Mouse (Mus musculus) lung, embryonic 14.5 days (tissue): ENCODE data around the gene Capn5. TPM values are rescaled to one million over a fixed set of nuclear protein-coding genes. Genes with fewer than 3 reads are reported as not detected.
A peak's percentile ranks its signal among the peaks of the same experiment; 100 is the strongest.
"Not testable (repeated sequence)": the region's sequence is repeated elsewhere in the genome, so short reads cannot be mapped to it uniquely, and the experiment has no call there.

Experiments used
- ATAC-seq: fragments of 200-750 bp; cut with Nextera tagmentation; 2 replicates; pipeline ENCODE4 v1.8.0; 2017; ENCODE audit warnings: mild to moderate bottlenecking, moderate TSS enrichment, moderate library complexity; ENCODE audit not compliant: insufficient read depth
- DNase-seq: peaks from one replicate; pipeline ENCODE4 v3.0.0-alpha.2; 2015
- H3K27ac ChIP-seq: fragments of 300-500 bp; sonication (generic); 2 replicates; pipeline ENCODE4 v1.5.1; 2014; ENCODE audit warnings: low read depth, mild to moderate bottlenecking, moderate library complexity
- H3K27me3 ChIP-seq: fragments of 300-500 bp; sonication (generic); 2 replicates; pipeline ENCODE4 v1.6.1; 2014; ENCODE audit warnings: low read length, control low read depth; ENCODE audit not compliant: insufficient read depth
- H3K36me3 ChIP-seq: fragments of 300-500 bp; sonication (generic); 2 replicates; pipeline ENCODE4 v1.6.1; 2014; ENCODE audit warnings: control low read depth; ENCODE audit not compliant: insufficient read depth
- H3K4me1 ChIP-seq: fragments of 300-500 bp; sonication (generic); 2 replicates; pipeline ENCODE4 v1.6.1; 2014; ENCODE audit warnings: antibody characterized with exemption, control low read depth; ENCODE audit not compliant: insufficient read depth
- H3K4me2 ChIP-seq: fragments of 300-500 bp; sonication (generic); 2 replicates; pipeline ENCODE4 v1.6.1; 2014; ENCODE audit warnings: mild to moderate bottlenecking
- H3K4me3 ChIP-seq: fragments of 300-500 bp; sonication (generic); 2 replicates; pipeline ENCODE4 v1.5.1; 2014; ENCODE audit warnings: low read depth, low read length
- H3K9ac ChIP-seq: fragments of 300-500 bp; sonication (generic); 2 replicates; pipeline ENCODE4 v1.6.1; 2014
- H3K9me3 ChIP-seq: fragments of 300-500 bp; sonication (generic); 2 replicates; pipeline ENCODE4 v1.6.1; 2016; ENCODE audit warnings: low read depth, low read length, control low read depth
- CTCF ChIP-seq: IDR thresholded peaks from 2 replicates; pipeline ENCODE4 v1.5.1; 2016; ENCODE audit warnings: antibody characterized with exemption, low read depth
- WGBS: fragments of 180-500 bp; shearing (Covaris S2); extraction: QIAGEN DNeasy Blood & Tissue Kit; methylation state at CpG from one replicate; pipeline ENCODE4 v1.1.7; 2014; 5-methylcytosine and 5-hydroxymethylcytosine counted together
- polyA plus RNA-seq: library from polyadenylated mRNA; unstranded; fragments of >200 nt; fragmentation: Nextera tagmentation; extraction: Ambion mirVana; gene quantifications from 2 replicates; pipeline ENCODE4 v1.2.1, GENCODE M21; 2014

Capn5 gene
- polyA plus RNA-seq, 1 experiment from 2014 or later = 4.5 TPM

DNA sequence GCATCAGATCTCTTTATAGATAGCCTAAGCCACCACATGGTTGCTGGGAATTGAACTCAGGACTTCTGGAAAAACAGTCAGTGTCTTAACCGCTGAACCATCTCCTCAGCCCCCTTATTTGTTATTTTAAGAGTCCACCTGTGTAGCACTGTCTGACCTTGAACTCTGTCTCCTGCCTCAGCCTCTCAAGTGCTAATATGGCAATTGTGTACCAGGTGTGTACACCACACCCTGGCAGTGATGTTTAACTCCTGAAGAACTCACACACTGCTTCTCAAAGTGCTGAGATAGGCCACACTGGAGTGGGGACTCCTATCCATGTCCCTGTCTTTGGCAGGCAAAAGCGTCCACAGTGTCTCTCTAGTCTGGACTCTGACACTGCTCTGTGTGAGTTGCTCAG lies 10.6 kb upstream of the Capn5 start:
- Histone ChIP-seq H3K9me3 (no peaks in the 10 kb centered on the region), H3K27me3 (peaks cover 17% of the 10 kb centered on the region), H3K4me1 (no peaks in the 10 kb centered on the region), H3K9ac (no peak overlapping the region), H3K27ac (no peak overlapping the region), H3K4me3 (no peak overlapping the region), H3K4me2 (no peak overlapping the region), H3K36me3 (no peaks in the 10 kb centered on the region)
- WGBS = 69% methylated on average over 2 of the region's 2 CpGs
- no peak for TF ChIP-seq CTCF
- ATAC-seq (no peak), DNase-seq (no peak)

DNA sequence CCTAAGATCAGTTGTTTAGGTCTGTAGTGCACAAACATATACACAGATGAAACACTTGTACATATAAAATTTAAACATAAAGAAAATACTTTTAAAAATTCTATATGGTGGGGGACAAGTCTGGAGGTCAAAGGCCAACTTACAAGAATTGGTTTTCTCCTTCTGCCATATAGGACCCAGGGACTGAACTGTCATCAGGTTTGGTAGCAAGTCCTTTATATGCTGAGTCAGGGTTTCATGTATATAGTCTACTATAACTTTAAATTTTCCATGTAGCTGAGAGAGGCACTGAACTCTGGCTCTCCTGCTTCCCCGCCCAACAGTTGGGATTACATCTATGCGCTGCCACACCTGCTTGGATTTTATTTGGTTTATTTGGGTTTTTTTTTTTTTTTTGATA lies 10.2 kb upstream of the Capn5 start:
- no peak overlapping the region for H3K9ac ChIP-seq
- H3K4me3 ChIP-seq = no peak overlapping the region
- no peaks in the 10 kb centered on the region for H3K36me3 ChIP-seq
- WGBS = 95% methylated on average over 2 of the region's 2 CpGs
- no peak overlapping the region for H3K4me2 ChIP-seq
- H3K4me1 ChIP-seq = no peaks in the 10 kb centered on the region
- H3K27ac ChIP-seq = no peak overlapping the region
- H3K9me3 ChIP-seq = no peaks in the 10 kb centered on the region
- DNase-seq = no peak
- ATAC-seq = no peak
- peaks cover 12% of the 10 kb centered on the region for H3K27me3 ChIP-seq
- TF ChIP-seq CTCF = no peak

DNA sequence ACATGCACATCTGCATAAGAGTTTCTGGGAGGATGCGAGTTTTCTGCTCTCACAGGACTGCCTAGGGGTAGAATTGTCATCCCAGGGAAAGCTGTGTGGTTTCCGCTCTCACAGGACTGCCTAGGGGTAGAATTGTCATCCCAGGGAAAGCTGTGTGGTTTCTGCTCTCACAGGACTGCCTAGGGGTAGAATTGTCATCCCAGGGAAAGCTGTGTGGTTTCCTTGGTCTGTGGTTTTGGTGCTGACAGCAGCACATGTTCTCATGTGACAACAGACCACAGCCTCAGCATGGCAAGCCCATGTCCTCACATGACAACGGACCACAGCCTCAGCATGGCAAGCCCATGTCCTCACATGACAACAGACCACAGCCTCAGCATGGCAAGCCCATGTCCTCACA lies 9.3 kb upstream of the Capn5 start:
- WGBS = 72% methylated on average over 3 of the region's 3 CpGs
- not testable (repeated sequence) for H3K4me3 ChIP-seq, DNase-seq, H3K4me2 ChIP-seq, H3K4me1 ChIP-seq, H3K27me3 ChIP-seq, H3K9ac ChIP-seq, ATAC-seq, H3K27ac ChIP-seq, H3K36me3 ChIP-seq, H3K9me3 ChIP-seq

DNA sequence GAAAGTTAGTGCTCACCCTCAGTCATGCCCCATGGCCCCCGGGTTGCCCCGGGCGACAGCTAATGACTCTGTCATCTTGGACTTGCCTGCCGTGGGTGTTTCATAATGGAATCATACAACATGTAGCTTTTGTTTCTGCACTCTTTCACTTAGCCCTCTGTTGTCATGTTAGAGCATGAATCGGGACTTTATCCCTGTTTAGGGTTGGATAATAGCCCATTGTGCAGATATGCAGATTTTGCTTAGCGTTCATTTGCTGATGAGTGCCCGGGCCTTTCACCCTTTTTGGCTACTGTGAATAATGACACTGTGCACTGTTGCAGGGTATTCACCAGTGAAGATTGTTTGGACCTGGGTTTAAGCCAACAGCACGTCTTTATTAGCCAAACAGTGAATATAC lies 8.6 kb upstream of the Capn5 start:
- Histone ChIP-seq H3K4me1 (no peaks in the 10 kb centered on the region), H3K9me3 (no peaks in the 10 kb centered on the region), H3K36me3 (no peaks in the 10 kb centered on the region), H3K4me3 (no peak overlapping the region), H3K9ac (no peak overlapping the region), H3K27ac (no peak overlapping the region), H3K4me2 (no peak overlapping the region), H3K27me3 (no peaks in the 10 kb centered on the region)
- ATAC-seq (no peak), DNase-seq (no peak)
- no peak for TF ChIP-seq CTCF
- WGBS = 65% methylated on average over 8 of the region's 8 CpGs

DNA sequence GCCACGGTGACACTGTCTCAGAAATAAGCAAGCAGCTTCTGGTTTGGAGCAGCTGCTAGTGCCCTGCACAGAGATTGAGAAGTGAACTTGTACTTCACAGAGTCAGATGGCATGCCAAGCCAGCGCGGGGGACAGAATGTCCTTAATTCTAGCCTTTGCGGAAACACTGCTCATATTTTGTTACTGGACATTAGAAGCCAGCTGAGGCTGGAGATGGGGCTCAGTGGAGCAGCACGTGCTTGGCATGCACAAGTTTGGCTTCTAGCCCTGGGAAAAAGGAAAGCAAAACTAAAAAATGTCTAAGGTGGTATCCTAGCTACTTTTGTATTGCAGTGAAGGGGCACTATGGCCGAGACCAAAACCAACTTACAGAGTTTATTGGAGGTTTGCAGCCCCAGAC lies 7.3 kb upstream of the Capn5 start:
- DNase-seq (no peak), ATAC-seq (no peak)
- no peak overlapping the region for H3K27ac ChIP-seq
- TF ChIP-seq CTCF = no peak
- no peaks in the 10 kb centered on the region for H3K27me3 ChIP-seq
- no peak overlapping the region for H3K4me3 ChIP-seq
- no peak overlapping the region for H3K9ac ChIP-seq
- WGBS = 76% methylated on average over 6 of the region's 6 CpGs
- no peaks in the 10 kb centered on the region for H3K4me1 ChIP-seq
- H3K4me2 ChIP-seq = no peak overlapping the region
- H3K9me3 ChIP-seq = no peaks in the 10 kb centered on the region
- no peaks in the 10 kb centered on the region for H3K36me3 ChIP-seq

DNA sequence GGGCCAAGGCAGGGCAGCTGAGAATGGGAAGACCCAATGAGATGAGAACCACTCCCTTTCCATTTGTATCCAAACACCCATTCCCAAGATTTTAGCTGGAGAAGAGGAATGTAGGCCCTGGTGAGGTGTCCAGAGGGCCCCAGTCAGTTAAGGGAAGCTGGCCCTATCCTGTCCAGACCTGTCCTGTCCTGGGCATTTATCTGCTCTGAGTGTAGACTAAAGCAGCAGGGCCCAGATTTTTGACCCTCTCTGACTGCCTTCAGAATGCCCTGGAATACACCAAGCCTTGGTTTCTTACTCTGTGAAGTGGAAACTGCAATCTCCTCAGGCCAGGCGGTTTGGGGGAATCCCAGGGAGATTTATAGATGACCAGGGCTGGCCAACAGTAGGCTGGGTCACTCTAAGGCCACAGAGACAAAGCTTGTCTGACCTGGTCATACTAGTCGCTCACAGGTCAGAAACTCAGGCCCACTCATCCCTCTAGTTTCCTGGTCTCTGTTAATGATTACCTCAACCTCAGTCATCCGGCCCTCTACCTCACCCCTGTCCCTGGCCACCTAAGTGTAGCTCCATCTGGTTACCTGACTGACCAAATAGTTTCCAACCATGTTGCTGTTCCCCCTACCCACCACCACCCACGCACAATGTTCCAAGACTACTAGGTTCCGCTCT lies 622 bp upstream of the Capn5 start:
- no peaks in the 10 kb centered on the region for H3K27me3 ChIP-seq
- WGBS = 82% methylated on average over 5 of the region's 5 CpGs
- no peaks in the 10 kb centered on the region for H3K9me3 ChIP-seq
- ATAC-seq (peak; percentile 33), DNase-seq (no peak)
- no peak for TF ChIP-seq CTCF
- no peaks in the 10 kb centered on the region for H3K36me3 ChIP-seq
- no peak overlapping the region; the same call in 1 of the 2 replicates for H3K27ac ChIP-seq
- H3K4me3 ChIP-seq = peak overlapping the region; percentile 76
- peak overlapping the region; percentile 50 for H3K9ac ChIP-seq
- H3K4me1 ChIP-seq = 0 out of 2 replicates have a peak, but pooled peaks cover 12% of the 10 kb centered on the region
- H3K4me2 ChIP-seq = peak overlapping the region; percentile 80

DNA sequence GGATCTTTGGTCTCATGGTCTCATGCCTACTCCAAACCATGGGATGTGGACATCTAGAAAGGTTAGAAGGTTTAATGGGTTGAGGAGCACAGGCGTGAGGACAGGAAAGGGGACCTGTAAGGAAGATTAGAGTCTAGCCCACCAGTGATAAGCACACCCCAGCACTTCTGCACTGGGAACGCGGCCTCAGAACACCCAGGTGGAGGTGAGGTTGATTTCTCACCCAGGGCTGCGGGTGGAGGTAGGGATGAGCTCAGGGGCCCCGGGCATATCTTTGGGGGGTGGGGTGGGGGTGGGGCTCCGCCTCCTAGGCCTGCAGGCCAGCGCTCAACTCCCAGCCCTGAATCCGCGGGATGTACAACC lies 527 bp downstream of the Capn5 start:
- H3K9ac ChIP-seq = peak overlapping the region; percentile 55
- ATAC-seq (no peak), DNase-seq (no peak)
- H3K27me3 ChIP-seq = no peaks in the 10 kb centered on the region
- 0 out of 2 replicates have a peak, but pooled peaks cover 12% of the 10 kb centered on the region for H3K4me1 ChIP-seq
- TF ChIP-seq CTCF = no peak
- H3K9me3 ChIP-seq = no peaks in the 10 kb centered on the region
- peak overlapping the region; percentile 80 for H3K4me2 ChIP-seq
- WGBS = 6% methylated on average over 9 of the region's 9 CpGs
- H3K27ac ChIP-seq = no peak overlapping the region
- no peaks in the 10 kb centered on the region for H3K36me3 ChIP-seq
- peak overlapping the region; percentile 76 for H3K4me3 ChIP-seq

DNA sequence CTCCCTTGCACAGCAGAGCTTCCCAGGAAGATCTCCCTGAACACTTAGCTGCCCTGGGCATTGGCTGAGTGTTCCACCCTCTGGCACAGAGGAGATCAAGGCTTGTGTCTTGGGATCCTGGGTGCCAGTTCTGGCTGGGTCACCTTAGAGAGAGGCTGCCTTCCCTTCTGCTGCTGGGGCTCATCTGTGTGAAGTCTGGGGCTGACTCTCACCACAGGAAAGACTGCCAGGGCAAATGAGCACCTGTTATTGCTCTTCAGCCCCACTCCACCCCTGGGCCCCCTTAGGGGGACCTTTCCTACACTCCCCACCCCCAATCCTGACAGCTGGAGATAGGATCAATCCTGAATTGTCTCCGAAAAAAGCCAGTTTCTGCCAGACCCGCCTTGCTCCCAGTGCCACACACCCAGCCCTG lies 996 bp downstream of the Capn5 start:
- Histone ChIP-seq H3K27ac (0 out of 2 replicates have a peak overlapping the region, but pooled peaks have one; percentile 18), H3K4me2 (peak overlapping the region; percentile 80), H3K4me1 (0 out of 2 replicates have a peak, but pooled peaks cover 12% of the 10 kb centered on the region), H3K4me3 (peak overlapping the region; percentile 76), H3K9me3 (no peaks in the 10 kb centered on the region), H3K36me3 (no peaks in the 10 kb centered on the region), H3K9ac (no peak overlapping the region; the same call in 1 of the 2 replicates), H3K27me3 (no peaks in the 10 kb centered on the region)
- TF ChIP-seq CTCF = no peak
- no peak for ATAC-seq
- 39% methylated on average over 2 of the region's 2 CpGs for WGBS
- no peak for DNase-seq
